Mouse (Mus musculus) neutrophil, adult 83 days (primary cell): ENCODE results near the gene Apoc4. TPM values are rescaled to one million over a fixed set of nuclear protein-coding genes. Genes with fewer than 3 reads are reported as not detected.

Experiments
- total RNA-seq, 2 experiments: library from RNA; stranded (reverse); gene quantifications; one replicate each; pipeline ENCODE4 v1.2.4; 2023

The Apoc4 gene
- not detected for total RNA-seq

GRCm38 (mm10) chr7:19681202-19681694 lies at the start of gene Apoc4, which contains the start of gene Gm44805:
Gene Apoc4 (minus strand): TSS chr7:19681479.
Gene Gm44805 (minus strand): TSS chr7:19681423.

DNA sequence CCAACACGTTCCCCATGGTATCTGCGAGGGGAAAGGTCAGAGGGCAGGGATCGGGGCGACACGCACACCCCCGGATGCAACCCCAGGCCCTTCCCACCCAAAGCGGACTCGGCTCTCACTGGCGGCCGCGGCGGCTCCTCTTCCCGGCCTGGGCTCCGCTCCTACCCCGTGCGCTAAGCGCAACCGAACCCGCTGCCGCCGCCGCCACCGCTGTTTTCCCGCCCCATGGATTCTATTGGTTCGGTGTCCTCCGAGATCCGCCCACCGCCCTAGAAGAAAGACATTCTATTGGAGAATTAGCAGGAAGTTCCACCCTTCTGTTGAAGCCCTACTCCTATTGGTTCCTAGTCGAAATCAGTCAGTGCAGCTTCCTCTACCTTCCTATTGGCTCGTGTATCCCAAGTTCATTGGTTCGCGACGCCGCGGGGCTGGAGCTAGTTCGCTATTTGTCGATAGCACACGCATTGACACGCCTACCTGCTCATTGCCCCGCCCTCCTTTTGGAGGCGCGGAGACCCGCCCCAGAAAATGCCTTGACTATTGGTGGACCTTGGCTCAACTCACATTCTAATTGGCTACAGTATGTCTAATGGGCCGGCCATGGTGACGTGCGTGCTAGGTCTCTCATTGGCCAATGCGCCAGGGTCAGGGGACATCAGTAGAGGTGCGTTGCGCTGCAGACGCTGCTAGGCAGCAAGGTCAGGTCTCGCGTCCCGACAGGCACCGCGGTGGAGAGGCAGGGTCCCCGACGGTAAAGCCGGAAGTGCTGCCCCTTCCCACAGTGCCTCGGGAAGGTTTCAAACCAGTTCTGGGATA lies 34.2 kb upstream of the Apoc4 start, which contains the start of gene Tomm40:
Gene Tomm40, minus strand, starts transcription at position 200 of the 816 bp plus-strand sequence.

DNA sequence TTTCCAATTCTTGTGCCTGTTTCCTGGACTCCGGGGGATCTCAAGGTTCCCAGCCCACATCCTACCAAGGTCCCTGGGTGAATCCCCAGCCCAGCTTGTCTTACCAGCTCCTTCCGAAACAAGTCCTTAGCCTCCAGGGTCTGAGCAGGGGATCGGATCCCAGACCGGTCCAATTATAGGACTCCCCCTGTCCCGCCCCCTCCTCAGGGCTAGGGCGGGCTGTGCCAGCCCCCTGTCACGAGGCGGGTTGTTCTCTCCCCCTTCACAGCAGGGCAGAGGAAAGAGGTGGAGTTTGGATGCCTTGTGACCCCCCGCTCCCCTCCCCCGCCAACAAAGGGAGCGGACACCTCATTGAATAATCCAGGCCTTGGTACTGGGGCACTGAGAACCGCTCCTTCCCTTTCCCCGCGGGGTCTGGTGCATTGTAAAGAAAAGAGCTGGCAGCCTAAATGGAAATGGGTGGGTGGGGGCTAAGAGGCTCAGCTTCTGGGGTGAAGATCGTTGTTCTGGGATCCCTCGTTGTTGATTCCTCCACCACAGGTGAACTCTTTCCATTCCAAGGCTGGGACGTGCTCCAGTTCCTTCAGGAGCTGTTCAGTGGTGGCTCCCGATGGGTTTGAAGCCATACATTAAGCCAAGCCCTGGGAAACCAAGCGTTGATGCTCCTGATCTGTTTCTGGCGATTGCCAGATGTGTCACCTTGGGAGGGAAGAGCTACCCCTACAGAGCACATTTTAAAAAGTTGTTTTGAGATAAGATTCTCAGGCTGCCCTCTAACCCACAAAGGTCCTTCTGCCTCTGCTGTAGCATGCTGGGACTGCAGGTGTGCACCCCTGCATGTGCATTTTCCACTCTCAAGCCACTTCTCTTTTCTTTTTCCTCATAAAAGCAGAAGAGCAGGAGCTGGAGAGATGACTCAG lies 17.9 kb upstream of the Apoc4 start, which contains the start of gene Apoe:
Gene Apoe, minus strand, starts transcription at position 282 of the 920 bp plus-strand sequence.

DNA sequence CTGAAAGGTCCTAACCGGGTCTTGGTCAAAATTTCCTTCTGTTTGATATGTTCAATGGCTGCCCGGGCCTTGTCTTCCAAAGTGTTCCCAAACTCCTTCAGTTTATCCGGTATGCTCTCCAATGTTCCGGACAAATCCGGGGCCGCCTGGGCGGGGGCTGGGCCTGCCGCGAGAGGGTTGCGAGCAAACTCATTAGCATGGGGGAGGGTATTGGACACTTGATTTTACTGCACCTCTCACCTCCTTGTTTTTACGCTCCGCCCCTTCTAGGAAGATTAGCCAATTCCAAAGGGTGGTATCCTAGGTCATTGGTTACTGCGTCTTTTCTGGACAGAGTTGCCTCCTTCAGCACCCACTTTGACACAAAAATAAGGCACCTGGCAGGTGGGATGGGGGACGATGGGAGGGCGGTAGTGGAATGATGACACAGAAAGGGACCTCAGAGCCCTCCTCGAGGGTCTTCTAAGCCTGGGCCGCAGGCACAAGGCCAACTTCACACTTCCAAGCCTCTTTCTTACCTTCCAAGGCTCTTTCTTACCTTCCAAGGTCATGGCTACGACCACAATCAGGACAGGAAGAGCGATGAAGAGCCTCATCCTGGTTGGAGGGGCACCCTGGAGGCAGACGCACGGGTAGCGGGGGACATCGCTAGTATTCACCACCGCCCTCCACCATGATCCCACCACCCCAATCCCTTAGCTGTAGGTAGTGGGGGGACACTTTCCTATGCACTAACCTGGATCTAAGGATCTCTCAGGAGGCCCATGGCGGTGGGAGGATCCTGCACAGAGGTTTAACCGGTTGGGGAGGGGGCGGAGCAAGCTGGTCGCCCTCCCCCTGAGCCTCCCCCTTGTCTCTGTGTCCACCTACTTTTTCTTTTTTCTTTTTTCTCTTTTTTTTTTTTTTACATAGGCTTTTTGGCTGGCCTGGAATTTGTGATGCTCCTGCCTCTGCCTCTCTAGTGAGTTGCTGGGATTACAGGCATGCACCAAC lies 10.9 kb upstream of the Apoc4 start, which contains the start of gene Apoc1:
Gene Apoc1, minus strand, starts transcription at position 788 of the 993 bp plus-strand sequence.

GRCm38 (mm10) chr7:19677872-19678271 lies 3.4 kb downstream of the Apoc4 start, which contains the start of gene Apoc2:
Gene Apoc2 (minus strand): TSS chr7:19677941.

DNA sequence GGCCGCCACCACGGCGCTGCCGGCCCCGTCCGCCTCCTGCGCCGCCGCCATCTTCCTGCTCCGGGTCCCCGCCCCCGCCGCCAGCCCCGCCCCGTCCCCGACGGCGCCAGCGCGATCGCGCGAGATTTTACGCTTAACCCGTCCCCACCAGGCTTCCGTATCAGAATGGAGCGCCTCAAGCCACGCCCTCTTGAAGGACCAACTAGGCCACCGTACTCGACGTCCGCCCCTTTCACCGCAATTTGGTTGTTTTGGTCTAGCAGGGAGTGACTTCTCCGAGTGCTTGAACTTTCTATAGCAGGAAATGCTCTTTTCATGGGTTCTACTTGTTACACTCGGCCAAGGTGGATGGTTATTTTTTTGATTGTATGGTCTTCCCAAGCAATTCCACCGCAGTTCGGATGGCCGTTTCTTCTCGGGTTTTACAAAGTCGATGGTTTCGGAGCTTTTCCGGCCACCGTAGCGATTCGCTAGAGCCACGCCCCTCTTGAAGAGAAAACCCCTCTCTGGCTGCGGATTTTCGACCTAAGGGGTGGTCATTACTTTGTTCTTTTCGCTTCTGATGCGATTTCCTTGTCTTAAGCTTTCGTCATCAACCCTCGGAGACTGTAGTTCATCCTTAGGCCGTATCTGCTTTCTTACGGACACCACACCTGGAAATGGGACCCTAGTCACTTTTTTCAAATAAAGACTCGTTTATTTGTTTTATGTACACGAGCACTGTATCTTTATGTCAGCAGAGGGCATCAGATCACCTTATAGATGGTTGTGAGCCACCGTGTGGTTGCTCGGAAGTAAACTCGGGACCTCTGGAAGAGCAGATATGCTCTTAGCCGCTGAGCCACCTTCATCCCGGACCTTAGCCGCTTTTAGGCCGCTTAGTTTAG lies 16.1 kb downstream of the Apoc4 start, which contains the start of gene Clptm1:
Gene Clptm1, minus strand, starts transcription at position 79 of the 887 bp plus-strand sequence.

GRCm38 (mm10) chr7:19629361-19629734 lies 51.9 kb downstream of the Apoc4 start, which contains the start of gene Relb:
Gene Relb (minus strand): TSS chr7:19629438.

Other genes with a start within 250 kb of the Apoc4 start
- 10 to 100 TPM; 26.4 to 28.6 TPM for gene Mark4, start 222.7 kb downstream of the Apoc4 start, total RNA-seq
- gene Exoc3l2, start 218.1 kb downstream of the Apoc4 start, total RNA-seq: under 1 TPM; 0.24 to 0.35 TPM
- 1 to 10 TPM; 7.4 to 7.9 TPM for gene Bloc1s3, start 173.1 kb downstream of the Apoc4 start, total RNA-seq
- 10 to 100 TPM; 22.1 to 24.5 TPM for gene Trappc6a, start 173.1 kb downstream of the Apoc4 start, total RNA-seq
- gene Nkpd1, start 163.6 kb downstream of the Apoc4 start, total RNA-seq: not detected
- 10 to 100 TPM; 31.9 to 36.5 TPM for gene Ppp1r37, start 118.4 kb downstream of the Apoc4 start, total RNA-seq
- 1 to 10 TPM; 3.0 to 3.5 TPM for gene Zfp296, start 104.2 kb downstream of the Apoc4 start, total RNA-seq
- 10 to 100 TPM; 53.1 to 56.2 TPM for gene Gemin7, start 103.9 kb downstream of the Apoc4 start, total RNA-seq
- gene Clasrp, start 77.0 kb downstream of the Apoc4 start, total RNA-seq: 10 to 100 TPM; 51.8 to 52.1 TPM
- gene Relb, start 52.0 kb downstream of the Apoc4 start, total RNA-seq: 10 to 100 TPM; 13.5 to 14.1 TPM
- 10 to 100 TPM; 57.6 to 60.6 TPM for gene Clptm1, start 16.4 kb downstream of the Apoc4 start, total RNA-seq
- 10 to 100 TPM; 52.2 to 56.0 TPM for gene Apoc2, start 3.5 kb downstream of the Apoc4 start, total RNA-seq
- not detected for gene Gm44805, start 56 bp downstream of the Apoc4 start, total RNA-seq
- gene Apoc1, start 11.2 kb upstream of the Apoc4 start, total RNA-seq: 1 to 10 TPM; 3.8 to 5.7 TPM
- 10 to 100 TPM; 95.8 to 99.6 TPM for gene Apoe, start 17.7 kb upstream of the Apoc4 start, total RNA-seq
- 10 to 100 TPM; 28.6 to 35.3 TPM for gene Tomm40, start 34.0 kb upstream of the Apoc4 start, total RNA-seq
- under 1 TPM; 0.38 to 0.55 TPM for gene Nectin2, start 69.0 kb upstream of the Apoc4 start, total RNA-seq
- gene Bcam, start 89.5 kb upstream of the Apoc4 start, total RNA-seq: not detected
- not detected for gene Cblc, start 115.3 kb upstream of the Apoc4 start, total RNA-seq
- gene Bcl3, start 141.3 kb upstream of the Apoc4 start, total RNA-seq: 10 to 100 TPM; 19.6 to 41.8 TPM
- not detected for gene Gm19345, start 170.5 kb upstream of the Apoc4 start, total RNA-seq
- gene Ceacam16, start 179.8 kb upstream of the Apoc4 start, total RNA-seq: 1 to 10 TPM; 1.3 to 1.7 TPM
- under 1 TPM; 0.68 TPM for gene Ceacam19, start 206.5 kb upstream of the Apoc4 start, total RNA-seq
- gene Pvr, start 239.7 kb upstream of the Apoc4 start, total RNA-seq: 1 to 10 TPM; 4.1 to 5.1 TPM